Mouse (Mus musculus) CD4-positive helper T cell, adult 2 months (primary cell): ENCODE measurements at regions not wholly inside any gene's neighbourhood (a gene's known extent, or its start where the extent isn't known, plus 50 kb on each side); places are given as distances from the start of the nearest gene placed in this dataset.

Experiments used
- DNase-seq: peaks from one replicate; pipeline ENCODE4 v3.0.0-alpha.2; 2012; ENCODE audit warnings: low read depth, missing footprints, low spot score

- DNase-seq, result no peak
Measured at GRCm38 (mm10) chr10:119019082-119019481, 149.1 kb upstream of the Dyrk2 start.

- DNase-seq, result no peak
Measured at GRCm38 (mm10) chr10:119018490-119018889, 148.5 kb upstream of the Dyrk2 start.

GRCm38 (mm10) chr10:119016104-119016503, 146.1 kb upstream of the Dyrk2 start:
- DNase-seq, result no peak

- DNase-seq, result no peak
Measured at GRCm38 (mm10) chr10:119015311-119016055, 145.5 kb upstream of the Dyrk2 start.

GRCm38 (mm10) chr10:119014731-119015130, 144.7 kb upstream of the Dyrk2 start:
- no peak for DNase-seq

- no peak for DNase-seq
Measured at GRCm38 (mm10) chr10:119013758-119014157, 143.7 kb upstream of the Dyrk2 start.

- DNase-seq, result no peak
Measured at GRCm38 (mm10) chr10:119011511-119011910, 141.5 kb upstream of the Dyrk2 start.

- DNase-seq, result peak; percentile 45
Measured at GRCm38 (mm10) chr10:119010884-119011283, 140.9 kb upstream of the Dyrk2 start.

- DNase-seq, result no peak
Measured at GRCm38 (mm10) chr10:119006866-119007575, 137.0 kb upstream of the Dyrk2 start.

GRCm38 (mm10) chr10:119005491-119005890, 135.5 kb upstream of the Dyrk2 start:
- peak; percentile 58 for DNase-seq

GRCm38 (mm10) chr10:119004426-119004825, 134.4 kb upstream of the Dyrk2 start:
- peak; percentile 38 for DNase-seq

- DNase-seq, result peak; percentile 13
Measured at GRCm38 (mm10) chr10:119003839-119004238, 133.8 kb upstream of the Dyrk2 start.

- no peak for DNase-seq
Measured at GRCm38 (mm10) chr10:119003042-119003441, 133.0 kb upstream of the Dyrk2 start.

GRCm38 (mm10) chr10:119001895-119002294, 131.9 kb upstream of the Dyrk2 start:
- peak; percentile 26 for DNase-seq

GRCm38 (mm10) chr10:119001000-119001780, 131.2 kb upstream of the Dyrk2 start:
- DNase-seq, result peak; percentile 62

GRCm38 (mm10) chr10:118998966-118999365, 129.0 kb upstream of the Dyrk2 start:
- no peak for DNase-seq

GRCm38 (mm10) chr10:118997034-118997433, 127.0 kb upstream of the Dyrk2 start:
- peak; percentile 11 for DNase-seq

- DNase-seq, result no peak
Measured at GRCm38 (mm10) chr10:118993819-118994574, 124.0 kb upstream of the Dyrk2 start.

- no peak for DNase-seq
Measured at GRCm38 (mm10) chr10:118991213-118991612, 121.2 kb upstream of the Dyrk2 start.

- no peak for DNase-seq
Measured at GRCm38 (mm10) chr10:118990500-118990899, 120.5 kb upstream of the Dyrk2 start.

GRCm38 (mm10) chr10:118989812-118990211, 119.8 kb upstream of the Dyrk2 start:
- DNase-seq, result no peak
